Comparison of ENCODE assay signal across 13 mouse cellular contexts in genomic region chr13:57307971-57308903, GRCm38 (mm10).
DNase-seq lines count a peak whose midpoint lies in the region; ATAC-seq and TF ChIP-seq lines count a peak whose summit lies in the region.
"Had no signal": no experiment of that assay in that cellular context is flagged by ENCODE, and none has a peak within 500 bp of the region (broad histone marks: within the 10 kb centered on the region; RNA-seq: fewer than 3 reads in every experiment).

No protein-coding gene starts in this region.

- no peak overlapping the region for H3K27ac ChIP-seq in cerebellum, adult 2 months (ENCODE audit: insufficient read depth, low read length)
- no peak overlapping the region for H3K27ac ChIP-seq in hindbrain, embryonic 16.5 days (ENCODE audit: low read depth, low read length)
- no peak overlapping the region for H3K27ac ChIP-seq in hindbrain, embryonic 11.5 days (ENCODE audit: low read depth, low read length)
- H3K27ac ChIP-seq: hindbrain, embryonic 10.5 days; limb, embryonic 10.5 days had no signal

- TF ChIP-seq CTCF in cerebellum, adult 2 months (IDR thresholded peaks at IDR 0.05; ENCODE audit: borderline replicate concordance, insufficient read depth, low read depth, low read length) = no peak

- 21% methylated on average over 20 of the region's 20 CpGs for WGBS in cerebellum, adult 2 months
- 22% methylated on average over 20 of the region's 20 CpGs for WGBS in hindbrain, embryonic 16.5 days
- 27% methylated on average over 20 of the region's 20 CpGs for whole genome bisulfite sequencing in hindbrain, embryonic 11.5 days

- TF ChIP-seq POLR2A in cerebellum, adult 2 months (IDR thresholded peaks at IDR 0.05; ENCODE audit: borderline replicate concordance, insufficient read depth, low read length) = no peak

- no peaks in the 10 kb centered on the region; the same call in 1 of the 2 replicates for H3K9me3 ChIP-seq in hindbrain, embryonic 16.5 days (ENCODE audit: control insufficient read depth, low read length)
- H3K9me3 ChIP-seq in hindbrain, embryonic 11.5 days (ENCODE audit: control insufficient read depth, low read length) = 0 out of 2 replicates have a peak, but pooled peaks cover 2% of the 10 kb centered on the region
- H3K9me3 ChIP-seq: hindbrain, embryonic 10.5 days; limb, embryonic 10.5 days had no signal

- no peak overlapping the region for H3K9ac ChIP-seq in hindbrain, embryonic 16.5 days (ENCODE audit: low read depth, low read length)
- H3K9ac ChIP-seq in hindbrain, embryonic 11.5 days (ENCODE audit: low read depth, low read length) = no peak overlapping the region
- H3K9ac ChIP-seq: heart, embryonic 12.5 days; liver, postnatal 0 days had no signal

- H3K27me3 ChIP-seq in cerebellum, adult 2 months (ENCODE audit: control insufficient read depth, insufficient read depth, low read length) = no peaks in the 10 kb centered on the region
- no peaks in the 10 kb centered on the region for H3K27me3 ChIP-seq in hindbrain, embryonic 16.5 days (replicated peaks; ENCODE audit: control insufficient read depth, insufficient read depth, low read length)
- no peaks in the 10 kb centered on the region for H3K27me3 ChIP-seq in hindbrain, embryonic 11.5 days (ENCODE audit: control insufficient read depth, insufficient read depth, low read length)
- H3K27me3 ChIP-seq: heart, embryonic 12.5 days had no signal

- DNase-seq in cerebellum, adult 2 months = peak; percentile 35 to 44
- DNase-seq in cerebellum, adult 8-10 months = no peak
- DNase-seq in hindbrain, embryonic 11.5 days (ENCODE audit: low spot score) = no peak
- peak; percentile 13 for DNase-seq in ES-CJ7 (ENCODE audit: low read depth, low spot score)
- DNase-seq in embryo, embryonic 11 days = peak; percentile 13
- no peak for DNase-seq in frontal cortex, postnatal 14 days (ENCODE audit: low spot score in 2 of 2)
- DNase-seq: adrenal gland, postnatal 25 days; liver, postnatal 0 days had no signal

- peak overlapping the region; percentile 10 for H3K4me3 ChIP-seq in cerebellum, adult 2 months (replicated peaks; ENCODE audit: insufficient read depth, low read depth, low read length)
- no peak overlapping the region for H3K4me3 ChIP-seq in hindbrain, embryonic 16.5 days (ENCODE audit: low read length)
- H3K4me3 ChIP-seq in hindbrain, embryonic 11.5 days (ENCODE audit: low read depth, low read length) = no peak overlapping the region
- H3K4me3 ChIP-seq: heart, embryonic 12.5 days; hindbrain, embryonic 10.5 days; limb, embryonic 10.5 days had no signal

- H3K36me3 ChIP-seq in hindbrain, embryonic 16.5 days (ENCODE audit: control insufficient read depth, insufficient read depth, low read length) = no peaks in the 10 kb centered on the region
- no peaks in the 10 kb centered on the region for H3K36me3 ChIP-seq in hindbrain, embryonic 11.5 days (ENCODE audit: control insufficient read depth, insufficient read depth, low read length)
- H3K36me3 ChIP-seq: heart, embryonic 12.5 days; hindbrain, embryonic 10.5 days; limb, embryonic 10.5 days had no signal

- peaks cover 10% of the 10 kb centered on the region; the same call in 1 of the 2 replicates for H3K4me1 ChIP-seq in cerebellum, adult 2 months (ENCODE audit: control insufficient read depth, insufficient read depth, low read length)
- peaks cover 6% of the 10 kb centered on the region for H3K4me1 ChIP-seq in hindbrain, embryonic 16.5 days (ENCODE audit: control insufficient read depth, insufficient read depth, low read depth, low read length)
- no peaks in the 10 kb centered on the region for H3K4me1 ChIP-seq in hindbrain, embryonic 11.5 days (replicated peaks; ENCODE audit: control insufficient read depth, insufficient read depth, low read length)

- ATAC-seq in hindbrain, embryonic 16.5 days = no peak
- no peak for ATAC-seq in hindbrain, embryonic 11.5 days (ENCODE audit: low FRiP score)
- no peak for ATAC-seq in megakaryocyte progenitor cell, adult 5-6 weeks (replicated peaks; ENCODE audit: poor library complexity)
- ATAC-seq: liver, postnatal 0 days had no signal

- peak overlapping the region; percentile 18; the same call in 1 of the 2 replicates for H3K4me2 ChIP-seq in hindbrain, embryonic 16.5 days (ENCODE audit: low read length)
- no peak overlapping the region for H3K4me2 ChIP-seq in hindbrain, embryonic 11.5 days (replicated peaks; ENCODE audit: low read depth, low read length)
- H3K4me2 ChIP-seq: heart, embryonic 12.5 days had no signal

Comparison
In these comparisons a context has a peak if more than half of its experiments do, and no peak if none do; other contexts are left out.
1. DNase-seq: peak in cerebellum, adult 2 months (2 of 2), ES-CJ7 (single experiment) and embryo, embryonic 11 days (single experiment); none in cerebellum, adult 8-10 months (single experiment), hindbrain, embryonic 11.5 days (single experiment) and frontal cortex, postnatal 14 days (0 of 2).